Mouse (Mus musculus) CH12.LX (cell line): Measurements from ENCODE around the gene Tex21.

ENCODE experiments used
- MYC ChIP-seq: IDR thresholded peaks from 2 replicates; pipeline ENCODE4 v1.6.1; 2011; ENCODE audit warnings: low read depth, mild to moderate bottlenecking, improper control_type of control experiment, low read length
- SMC3 ChIP-seq: IDR thresholded peaks from 2 replicates; pipeline ENCODE4 v1.6.1; 2011; ENCODE audit warnings: low read depth, low read length, improper control_type of control experiment
- TCF12 ChIP-seq: IDR thresholded peaks from 2 replicates; pipeline ENCODE4 v1.6.1; 2014; ENCODE audit warnings: low read depth, mild to moderate bottlenecking, inconsistent platforms, low read length, improper control_type of control experiment

GRCm38 (mm10) chr12:76265001-76265400, 18.5 kb upstream of the Tex21 start:
- TF ChIP-seq MYC (no peak), TCF12 (no peak), SMC3 (no peak)
